Mouse (Mus musculus) heart, adult 2 months (tissue): ENCODE measurements around the gene Qsox2.

ENCODE experiments used
- CTCF ChIP-seq: fragments of 200-600 bp; IDR thresholded peaks from 2 replicates; pipeline ENCODE4 v1.8.1; 2022; ENCODE audit warnings: antibody characterized with exemption, mild to moderate bottlenecking, moderate library complexity
- EP300 ChIP-seq: fragments of 200-500 bp; IDR thresholded peaks from 2 replicates; pipeline ENCODE4 v1.6.1; 2011; ENCODE audit warnings: low read depth, low read length, control low read depth; ENCODE audit not compliant: insufficient read depth
- POLR2A ChIP-seq: fragments of 200-500 bp; IDR thresholded peaks from 2 replicates; pipeline ENCODE4 v1.6.1; 2011; ENCODE audit warnings: mild to moderate bottlenecking, low read depth, low read length, control low read depth; ENCODE audit not compliant: insufficient read depth

GRCm38 (mm10) chr2:26265095-26265494 is 27.8 kb upstream of the Qsox2 start:
- TF ChIP-seq CTCF (no peak), POLR2A (no peak), EP300 (no peak)
